Mouse (Mus musculus) left cerebral cortex, adult 8-10 months (tissue): Measurements from ENCODE around the gene Baz2a. TPM values are rescaled to one million over a fixed set of nuclear protein-coding genes. Genes with fewer than 3 reads are reported as not detected.
"Not testable (repeated sequence)": the region's sequence is repeated elsewhere in the genome, so short reads cannot be mapped to it uniquely, and the experiment has no call there.

Experiments used
- DNase-seq, 2 experiments: peaks; one replicate each; pipeline ENCODE4 v3.0.0; 2022; ENCODE audit warnings: low spot score in 2 of 2
- total RNA-seq, 4 experiments: library from RNA; stranded (reverse); gene quantifications; 2 replicates each; pipeline ENCODE4 v1.2.4; 2022

Gene Baz2a
- total RNA-seq, 4 experiments from 2014 or later = 36.4 to 39.1 (median 38.4) TPM

DNA sequence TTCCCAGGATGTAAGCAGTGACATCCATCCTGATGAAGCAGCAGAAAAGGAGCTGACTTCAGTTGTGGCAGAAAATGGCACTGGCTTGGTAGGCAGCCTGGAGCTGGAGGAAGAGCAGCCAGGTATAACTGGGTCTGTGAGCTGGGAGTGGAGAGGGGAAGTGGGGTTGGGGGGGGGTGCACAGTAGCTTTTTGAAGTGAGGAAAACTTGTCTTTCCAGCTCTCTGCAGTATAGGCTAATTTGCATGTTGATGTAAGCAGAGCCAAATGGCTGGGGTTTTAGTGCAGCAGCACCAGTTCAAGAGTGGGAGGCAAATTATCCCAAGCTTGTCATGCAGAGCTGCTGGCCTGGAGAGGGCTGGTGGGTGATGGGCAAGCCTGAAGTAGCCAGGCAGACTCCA, 19.9 kb downstream of the Baz2a start:
- DNase-seq = no peak

DNA sequence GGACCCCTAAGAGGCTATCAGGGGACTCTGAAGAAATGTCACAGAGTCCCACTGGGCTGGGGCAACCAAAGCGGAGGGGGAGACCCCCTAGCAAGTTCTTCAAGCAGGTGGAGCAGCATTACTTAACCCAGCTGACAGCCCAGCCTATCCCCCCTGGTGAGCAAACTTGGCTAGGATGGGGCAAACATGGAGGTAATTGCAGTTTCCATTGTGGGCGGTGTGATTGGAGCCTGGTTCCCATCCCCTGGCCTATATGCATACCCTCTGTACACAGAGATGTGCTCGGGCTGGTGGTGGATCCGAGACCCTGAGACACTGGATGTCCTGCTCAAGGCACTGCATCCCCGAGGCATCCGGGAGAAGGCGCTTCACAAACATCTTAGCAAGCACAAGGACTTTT, 32.5 kb downstream of the Baz2a start:
- DNase-seq = no peak

DNA sequence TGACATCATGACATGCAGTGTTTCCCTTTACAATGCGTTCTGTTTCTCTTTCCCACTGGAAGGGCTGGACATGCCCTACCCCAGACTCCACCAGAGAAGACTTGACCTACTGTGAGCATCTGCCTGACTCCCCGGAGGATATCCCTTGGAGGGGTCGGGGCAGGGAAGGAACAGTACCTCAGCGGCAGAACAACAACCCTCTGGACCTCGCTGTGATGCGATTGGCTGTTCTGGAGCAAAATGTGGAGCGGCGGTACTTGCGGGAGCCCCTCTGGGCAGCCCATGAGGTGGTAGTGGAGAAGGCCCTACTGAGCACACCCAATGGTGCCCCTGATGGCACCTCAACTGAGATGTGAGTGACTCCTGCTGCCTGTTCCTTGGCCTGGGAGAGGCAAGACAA, 33.5 kb downstream of the Baz2a start:
- DNase-seq = no peak

GRCm38 (mm10) chr10:128125951-128126350, 34.6 kb downstream of the Baz2a start:
- DNase-seq = no peak

DNA sequence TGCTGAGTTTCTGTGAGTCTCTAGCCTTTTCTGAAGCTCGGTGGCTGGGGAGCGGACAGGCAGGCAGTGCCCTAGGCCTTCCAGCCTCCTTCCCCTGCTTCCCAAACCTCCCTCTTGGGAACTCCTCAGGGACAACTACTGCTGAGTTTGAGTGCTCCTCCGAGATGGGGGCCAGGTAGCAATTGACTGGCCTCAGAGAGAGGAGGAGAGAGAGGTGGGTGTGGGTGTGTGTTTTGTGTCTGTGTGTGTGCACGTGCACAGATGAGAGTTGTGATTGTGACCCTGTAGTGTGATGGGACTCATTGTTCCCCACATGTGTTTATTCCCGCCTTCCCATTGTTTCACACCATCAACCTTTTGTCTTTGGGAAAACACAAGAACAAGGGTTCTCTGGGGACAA, 36.1 kb downstream of the Baz2a start:
- DNase-seq = no peak

DNA sequence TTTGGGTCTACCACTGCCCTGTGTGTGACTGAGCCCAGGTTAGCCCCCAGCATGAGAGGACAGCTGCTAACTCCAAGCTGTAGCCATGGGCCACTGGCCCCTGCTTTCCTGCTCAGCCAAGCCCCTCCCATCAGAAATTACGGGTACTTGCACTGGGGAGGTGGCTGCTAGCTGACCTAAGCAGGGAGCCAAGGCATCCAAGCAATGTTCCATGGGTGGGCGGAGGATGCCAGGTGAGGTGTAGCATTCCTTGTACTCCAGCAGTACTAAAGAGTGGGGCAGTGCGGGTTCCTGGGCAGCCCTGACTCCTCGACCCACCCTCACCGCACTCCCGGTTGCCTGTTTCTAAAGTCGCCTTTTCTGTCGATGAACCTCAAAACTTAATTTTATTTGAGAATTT, 36.8 kb downstream of the Baz2a start:
- no peak for DNase-seq

- no peak for DNase-seq
These were observed 39.9 kb downstream of the Baz2a start for GRCm38 (mm10) chr10:128131297-128131696.

DNA sequence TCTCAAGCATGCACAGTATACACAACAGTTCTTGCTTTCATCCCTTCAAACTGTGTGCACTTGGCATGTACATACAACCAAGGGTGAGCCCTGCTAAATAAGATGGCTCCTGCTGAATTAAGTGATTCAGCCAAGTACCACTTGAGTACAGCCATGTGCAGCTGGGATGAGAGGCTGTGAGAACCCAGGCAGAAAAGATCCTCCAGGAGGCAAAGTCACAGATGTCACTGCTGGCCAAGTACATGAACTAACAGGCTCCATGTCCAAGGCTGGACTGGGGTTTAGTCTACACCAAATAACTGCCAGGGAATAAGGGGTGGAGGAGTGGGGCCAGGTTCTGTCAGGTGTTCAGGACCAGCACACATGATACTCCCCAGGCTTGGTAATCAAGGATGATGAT, 40.4 kb downstream of the Baz2a start:
- no peak for DNase-seq

DNA sequence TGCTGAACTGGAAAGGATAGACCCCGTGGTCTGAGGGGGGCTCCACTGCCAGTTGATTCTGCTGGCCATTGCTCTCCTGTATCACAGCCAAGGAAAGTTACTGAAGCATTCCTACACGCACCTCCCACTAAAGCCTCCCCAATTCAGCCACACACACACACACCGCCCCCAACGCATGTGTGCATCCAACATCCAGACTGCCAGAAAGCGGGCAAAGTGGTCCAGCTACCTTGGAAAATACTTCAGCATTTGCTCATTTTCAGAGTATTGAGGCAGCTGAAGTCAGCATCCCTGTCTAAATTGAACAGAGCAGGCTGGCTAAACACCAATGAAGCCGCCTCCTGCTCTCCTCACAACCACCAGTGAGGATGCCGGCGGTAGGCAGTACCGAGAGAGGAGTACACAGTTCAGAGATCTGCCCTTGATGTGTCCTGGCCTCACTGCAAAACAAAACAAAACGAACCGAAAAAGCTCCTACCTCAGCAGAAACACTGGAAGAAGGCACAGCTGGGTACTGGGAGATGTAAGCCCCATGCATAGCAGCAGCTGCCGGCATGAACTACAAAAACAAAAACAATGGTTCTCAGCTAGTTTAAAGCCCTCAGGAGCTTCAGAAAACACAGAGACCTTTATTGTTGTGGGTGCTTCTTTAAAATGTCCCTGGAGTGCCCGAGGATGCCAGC, 42.4 kb downstream of the Baz2a start:
- peak; percentile 26 to 74 for DNase-seq

GRCm38 (mm10) chr10:128135374-128135773, 44.0 kb downstream of the Baz2a start:
- DNase-seq = no peak

DNA sequence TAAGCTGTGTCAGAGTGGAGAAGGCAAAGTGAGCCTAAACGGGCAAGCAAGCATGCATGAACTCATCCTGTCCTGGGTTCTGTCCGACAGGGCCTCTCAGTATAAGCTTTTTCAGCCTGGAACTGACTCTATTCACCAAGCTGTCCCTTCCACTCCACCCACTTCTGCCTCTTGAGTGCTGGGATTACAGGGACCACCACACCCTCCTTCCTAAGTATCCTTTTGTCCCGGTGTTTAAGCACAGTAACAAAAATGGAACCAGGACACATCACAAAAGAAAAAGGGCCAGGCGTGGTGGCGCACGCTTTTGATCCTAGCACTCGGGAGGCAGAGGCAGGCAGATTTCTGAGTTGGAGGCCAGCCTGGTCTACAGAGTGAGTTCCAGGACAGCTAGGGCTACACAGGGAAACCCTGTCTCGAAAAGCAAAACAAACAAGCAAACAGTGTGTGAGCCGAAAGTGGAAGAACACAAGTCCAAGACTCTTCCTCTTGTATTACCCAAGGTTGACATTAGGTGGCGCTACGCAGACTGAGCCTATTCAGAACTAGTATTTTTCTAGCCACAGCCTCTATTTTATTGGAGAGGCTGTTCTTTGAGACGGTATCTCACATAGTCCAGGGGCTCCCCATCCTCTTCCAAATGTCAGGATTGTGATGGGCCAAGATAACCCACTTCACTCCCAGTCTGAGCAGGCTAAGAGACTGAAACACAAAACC, 49.0 kb downstream of the Baz2a start:
- no peak for DNase-seq

DNA sequence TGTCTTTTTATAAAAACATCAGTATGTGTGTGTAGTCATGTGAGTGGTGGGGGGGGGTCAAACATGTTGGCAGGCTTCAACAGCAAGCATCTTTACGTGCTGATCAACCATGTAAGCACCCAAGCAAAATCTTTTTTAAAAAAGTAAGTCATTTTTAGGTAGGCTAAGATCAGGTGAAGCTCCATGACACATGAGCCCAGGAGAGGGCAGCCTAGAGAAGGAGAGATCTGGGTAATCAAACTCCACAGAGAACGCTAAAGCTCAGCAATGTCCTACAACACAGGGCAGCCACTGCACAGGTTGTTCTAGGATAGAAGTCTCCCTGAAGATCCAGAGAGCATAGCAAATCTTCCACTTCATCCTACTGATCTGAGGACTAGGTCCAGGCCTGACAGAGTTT, 50.8 kb downstream of the Baz2a start:
- no peak for DNase-seq

GRCm38 (mm10) chr10:128143659-128144058, 52.3 kb downstream of the Baz2a start:
- DNase-seq = no peak

- DNase-seq = no peak
These were observed 53.6 kb downstream of the Baz2a start for GRCm38 (mm10) chr10:128144961-128145360.

GRCm38 (mm10) chr10:128148789-128149365, 57.5 kb downstream of the Baz2a start:
- no peak for DNase-seq

DNA sequence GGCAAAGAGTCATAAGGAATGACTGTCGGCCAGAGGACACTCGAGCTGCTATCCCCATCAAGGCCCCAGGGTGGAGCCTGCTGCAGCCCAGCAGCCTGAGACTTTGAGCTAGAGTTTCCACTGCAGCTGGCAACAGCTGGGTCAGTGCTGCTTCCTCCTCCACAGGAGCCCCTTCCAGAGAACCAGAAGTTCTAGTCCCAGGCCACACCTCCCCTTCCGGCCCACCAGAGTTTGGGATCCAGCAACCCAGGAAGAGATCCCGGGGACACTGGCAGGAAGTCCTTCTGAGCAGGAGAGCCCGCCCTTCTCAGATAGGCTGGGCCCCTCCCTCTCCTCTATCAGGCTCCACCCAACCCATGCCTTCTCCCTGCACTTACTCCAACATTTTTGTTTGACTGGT, 58.2 kb downstream of the Baz2a start:
- no peak for DNase-seq

DNA sequence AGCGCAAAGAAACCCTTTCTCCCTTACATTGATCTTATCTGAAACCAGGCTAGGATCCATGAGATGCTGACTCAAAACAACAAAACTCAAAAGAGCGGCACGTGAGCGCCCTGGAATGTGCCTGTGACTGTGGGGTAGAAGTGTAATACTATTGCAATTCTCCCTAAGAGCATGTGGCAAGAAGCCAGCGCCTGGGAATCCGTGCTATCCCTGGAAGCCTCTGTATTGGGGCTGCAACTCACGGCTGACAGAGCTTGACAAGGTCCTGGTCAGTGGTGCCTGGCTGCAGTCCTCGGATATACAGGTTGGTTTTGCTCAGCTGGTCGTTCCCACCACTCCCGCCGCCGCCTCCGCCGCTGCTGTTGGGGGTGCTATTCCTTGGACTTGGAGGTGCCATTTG, 59.6 kb downstream of the Baz2a start:
- no peak for DNase-seq

DNA sequence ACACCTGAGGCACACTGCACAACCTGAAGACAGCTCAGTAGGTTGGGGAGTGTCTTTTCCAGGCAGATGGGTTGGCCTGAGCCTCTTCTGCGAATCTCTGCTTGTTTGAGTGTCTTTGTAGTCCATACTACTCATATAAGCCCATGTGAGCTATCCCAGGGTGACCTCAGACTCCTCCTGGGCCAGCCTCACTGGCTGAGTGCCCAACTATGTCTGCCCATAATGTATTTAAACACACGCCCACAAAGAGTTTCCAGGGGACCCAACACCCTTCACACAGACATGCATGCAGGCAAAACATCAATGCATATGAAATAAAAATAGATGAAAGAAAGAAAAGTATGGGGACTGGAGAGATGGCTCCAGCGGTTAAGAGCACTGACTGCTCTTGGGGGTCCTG, 62.6 kb downstream of the Baz2a start:
- DNase-seq = no peak

- DNase-seq = not testable (repeated sequence)
These were observed 74.3 kb downstream of the Baz2a start for GRCm38 (mm10) chr10:128165726-128166125.

- DNase-seq = no peak
These were observed 75.7 kb downstream of the Baz2a start for GRCm38 (mm10) chr10:128167091-128167490.

DNA sequence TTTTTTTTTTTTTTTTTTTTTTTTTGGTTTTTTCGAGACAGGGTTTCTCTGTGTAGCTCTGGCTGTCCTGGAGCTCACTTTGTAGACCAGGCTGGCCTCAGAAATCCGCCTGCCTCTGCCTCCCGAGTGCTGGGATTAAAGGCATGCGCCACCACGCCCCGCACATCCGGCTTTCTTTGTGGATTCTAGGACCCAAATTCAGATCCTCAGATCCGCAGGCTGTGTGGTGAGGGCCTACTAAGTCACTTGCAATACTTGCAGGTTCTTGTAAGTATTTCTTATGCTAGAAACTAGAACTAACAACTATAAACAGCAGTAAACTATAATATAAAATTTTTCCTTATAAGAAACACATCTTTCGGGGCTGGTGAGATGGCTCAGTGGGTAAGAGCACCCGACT, 80.0 kb downstream of the Baz2a start:
- not testable (repeated sequence) for DNase-seq

DNA sequence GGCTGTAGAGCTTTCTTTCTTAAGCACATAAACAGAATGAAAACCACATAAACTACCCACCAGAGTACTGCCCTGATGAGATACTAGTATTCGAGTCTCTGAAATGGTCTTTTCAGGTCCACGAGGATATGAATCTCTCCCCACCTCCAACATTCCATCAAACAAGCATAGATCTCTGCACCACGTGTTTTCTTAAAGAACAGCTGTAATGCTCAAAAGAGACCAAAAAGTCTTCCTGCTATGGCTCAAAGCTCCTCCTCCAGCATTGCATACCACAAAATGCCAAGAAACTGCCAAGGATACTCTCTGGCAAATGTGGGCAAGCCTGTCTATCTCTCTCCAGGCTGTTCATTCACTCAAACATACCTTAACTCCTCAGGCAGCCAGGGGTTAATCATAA, 83.9 kb downstream of the Baz2a start:
- DNase-seq = no peak
